Mouse (Mus musculus): ENCODE results near the gene Hecw2.

Hecw2 gene

DNA sequence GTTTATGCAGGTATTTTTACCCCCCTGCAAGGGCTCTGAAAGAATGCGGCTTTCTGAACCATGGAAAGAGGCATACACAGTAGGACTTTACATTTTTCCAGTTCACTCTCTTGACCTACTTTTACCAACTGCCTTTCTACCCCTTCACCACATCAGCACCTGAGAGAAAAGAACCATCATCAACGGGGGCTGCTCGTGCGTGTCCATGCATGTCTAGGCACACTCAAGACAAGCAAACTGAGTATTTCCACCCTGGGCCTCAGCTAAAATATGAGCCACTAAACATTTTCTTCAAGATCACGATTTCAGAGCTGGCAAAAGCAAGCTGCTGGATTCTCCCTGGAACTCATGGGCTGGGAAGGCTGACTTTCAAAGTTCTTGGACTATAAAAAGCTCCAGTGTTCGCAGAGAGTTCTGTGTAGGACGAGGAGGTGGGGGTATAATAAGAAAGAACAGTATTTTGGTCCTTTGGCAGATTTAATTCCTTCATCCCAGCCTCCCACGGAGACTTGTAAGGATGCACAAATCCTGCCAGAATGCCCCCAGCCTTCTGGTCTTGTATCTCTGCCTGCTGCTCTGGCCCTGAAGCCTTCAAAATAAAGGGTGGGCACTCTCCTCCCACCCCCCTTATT is 76.5 kb downstream of the Hecw2 start:
- WGBS: 32% methylated on average over 8 of the region's 8 CpGs

DNA sequence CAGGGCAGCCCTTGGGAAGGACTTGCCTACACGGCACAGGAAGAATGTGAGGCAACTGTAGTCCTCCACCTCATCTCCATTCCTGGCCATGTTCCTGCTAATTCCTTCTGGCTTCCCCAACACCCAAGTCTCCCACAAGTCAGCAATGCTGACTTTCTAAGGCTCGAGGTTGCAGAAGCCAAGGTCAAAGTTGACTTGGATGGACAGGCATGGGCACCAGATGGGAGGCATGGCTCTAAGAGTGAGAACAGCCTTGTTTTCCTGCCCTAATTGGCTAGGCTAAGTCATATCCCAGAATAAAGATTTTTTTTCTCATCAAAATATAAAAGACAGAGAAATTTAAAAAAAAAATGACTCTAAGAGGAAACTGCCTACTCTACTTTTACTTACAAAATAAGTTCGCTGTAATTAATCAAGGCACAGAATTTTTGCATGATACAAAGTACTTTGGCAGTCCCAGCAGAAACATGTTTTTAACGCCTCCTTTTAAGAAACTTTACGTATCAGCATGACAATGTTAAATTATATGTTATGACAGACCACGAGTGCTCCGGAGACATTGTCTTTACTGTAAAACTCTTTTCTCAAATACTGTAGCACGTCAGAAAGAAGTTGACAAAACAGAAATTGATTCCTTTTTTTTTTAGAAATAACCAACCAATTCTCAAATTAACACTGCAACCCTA is 83.9 kb downstream of the Hecw2 start:
- WGBS: 59% methylated on average over 8 of the region's 8 CpGs

DNA sequence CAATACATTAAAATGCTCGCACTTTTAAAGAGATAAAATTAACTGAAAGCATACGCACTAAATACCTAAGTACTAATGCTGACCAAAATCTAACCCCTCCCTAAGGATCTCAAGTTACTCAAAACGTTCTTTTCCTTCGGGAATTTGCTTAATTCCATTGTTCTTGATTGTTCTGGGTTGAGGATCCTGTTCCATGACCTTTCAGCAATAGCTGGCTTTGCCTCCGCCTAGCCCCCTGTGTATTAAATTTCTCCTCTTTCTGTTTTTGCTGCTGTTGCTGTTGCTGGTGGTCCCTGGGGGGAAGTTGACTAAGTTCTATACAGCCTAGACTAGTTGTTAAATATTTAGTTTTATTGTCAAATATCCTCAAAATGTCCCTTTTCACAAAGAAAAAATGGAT is 85.7 kb downstream of the Hecw2 start:
- WGBS: 63% methylated on average over 5 of the region's 5 CpGs

DNA sequence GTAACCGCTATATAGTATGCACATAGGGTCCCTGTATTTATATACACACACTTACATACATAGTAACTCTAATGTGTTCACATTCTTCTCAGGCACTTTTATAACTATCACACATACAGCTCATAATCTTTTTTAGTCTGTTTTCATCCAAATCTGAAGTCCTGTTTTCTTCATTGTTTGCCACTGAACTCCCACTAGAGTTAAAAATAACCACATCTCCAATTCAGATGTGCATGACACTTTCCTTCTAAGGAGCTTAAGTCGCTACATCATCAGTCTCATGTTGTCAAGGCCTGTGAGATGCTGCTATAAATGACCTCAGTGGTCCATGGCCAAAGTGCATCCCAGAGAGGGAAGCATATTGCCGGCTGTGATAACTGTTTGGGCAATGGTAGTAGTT is 88.2 kb downstream of the Hecw2 start:
- 44% methylated on average over 3 of the region's 3 CpGs for WGBS

DNA sequence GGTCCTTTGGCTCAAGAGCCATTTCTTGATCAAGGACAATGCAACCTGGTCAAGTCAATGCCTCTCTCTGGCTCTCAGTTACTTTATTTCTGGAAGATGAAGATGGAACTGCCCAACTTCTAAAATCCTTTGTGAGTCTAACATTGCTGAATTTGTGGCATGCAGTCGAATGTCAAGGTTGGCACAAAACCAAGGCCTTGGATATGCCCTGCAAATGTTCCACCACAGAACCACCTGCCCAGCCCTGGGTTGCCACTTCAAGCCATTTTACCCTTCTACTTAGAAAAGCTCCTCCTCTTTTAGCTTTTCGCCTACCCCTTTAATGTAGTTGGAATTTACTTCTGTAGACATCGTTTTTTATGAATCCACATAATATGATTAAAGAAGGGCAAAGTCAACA is 115.3 kb downstream of the Hecw2 start:
- WGBS: 68% methylated on average over 3 of the region's 3 CpGs

DNA sequence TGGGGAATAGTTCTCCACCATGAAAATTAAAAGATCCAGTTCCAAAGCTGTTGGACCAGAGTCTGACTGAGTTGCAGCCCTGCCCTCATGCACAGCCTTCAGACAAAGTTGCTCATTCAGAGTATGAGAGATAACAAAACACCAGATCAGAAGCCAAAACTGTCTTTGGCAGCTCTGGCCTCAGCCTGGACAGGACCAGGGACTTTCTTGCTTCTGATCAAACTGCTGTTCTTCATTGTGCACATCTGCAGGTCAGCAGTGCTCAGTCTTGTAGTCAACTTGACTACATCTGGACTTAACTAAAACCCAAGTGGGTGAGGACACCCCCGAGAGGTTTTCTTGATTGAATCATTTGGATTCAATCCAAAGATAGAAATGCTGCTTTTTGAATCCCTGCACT is 120.5 kb downstream of the Hecw2 start:
- WGBS: 21% methylated on average over 1 of the region's 1 CpGs

DNA sequence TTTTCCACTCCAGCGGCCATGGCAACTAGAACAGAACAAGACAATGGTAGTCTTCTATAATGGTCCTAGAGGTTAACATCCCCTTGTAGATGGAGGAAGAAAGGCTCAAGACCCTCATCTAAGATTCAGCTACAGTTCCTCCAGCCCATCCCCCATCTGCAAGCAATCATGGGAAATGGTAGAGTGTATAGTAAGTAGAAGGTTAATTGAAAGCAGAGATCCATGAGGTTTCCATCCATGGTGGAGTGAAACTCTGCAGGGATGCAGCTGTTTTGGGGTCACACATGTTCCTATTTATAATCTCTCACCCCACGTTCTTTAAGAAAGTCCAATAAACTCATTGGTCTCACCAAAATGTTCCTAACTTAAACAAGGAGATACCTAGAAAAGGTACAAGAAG is 124.8 kb downstream of the Hecw2 start:
- 77% methylated on average over 2 of the region's 2 CpGs for WGBS

DNA sequence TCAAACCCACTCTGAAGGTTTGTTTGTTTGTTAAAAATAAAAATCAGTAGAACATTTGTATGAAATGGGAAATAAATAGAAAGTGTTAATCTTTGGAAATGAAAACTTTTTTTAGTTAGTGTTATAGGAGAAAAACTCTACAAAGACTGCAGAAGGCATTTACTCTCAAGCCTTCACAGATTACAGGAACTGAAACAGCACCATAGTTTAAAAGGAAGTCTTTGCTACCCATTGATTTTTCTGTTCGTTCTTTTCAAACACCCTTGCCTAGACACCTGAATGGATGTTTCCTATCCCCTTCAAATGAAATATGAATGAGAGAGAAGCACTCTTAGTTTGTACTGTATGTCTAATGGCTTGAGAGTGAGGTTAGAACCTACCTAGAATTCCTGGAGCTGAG is 126.7 kb downstream of the Hecw2 start:
- WGBS: 42% methylated on average over 1 of the region's 1 CpGs

DNA sequence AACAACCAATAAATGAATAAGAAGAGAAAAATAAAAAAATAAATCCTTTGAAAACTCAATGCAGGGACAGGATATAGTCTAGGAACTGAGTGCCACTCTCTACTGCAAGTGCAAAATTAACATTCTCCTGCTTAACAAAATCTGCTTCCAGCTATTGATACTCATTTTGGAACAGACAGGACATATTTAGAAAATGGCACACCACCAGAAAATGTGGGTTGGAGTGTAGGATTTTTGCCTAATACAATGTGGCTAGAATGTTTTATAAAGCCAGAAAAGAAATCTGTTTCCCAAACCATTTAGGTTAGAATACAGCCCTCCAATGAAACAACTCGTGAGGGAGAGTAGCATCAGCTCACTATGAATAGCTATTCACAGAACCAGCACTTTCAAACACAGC is 129.5 kb downstream of the Hecw2 start:
- WGBS: 10% methylated on average over 1 of the region's 1 CpGs

DNA sequence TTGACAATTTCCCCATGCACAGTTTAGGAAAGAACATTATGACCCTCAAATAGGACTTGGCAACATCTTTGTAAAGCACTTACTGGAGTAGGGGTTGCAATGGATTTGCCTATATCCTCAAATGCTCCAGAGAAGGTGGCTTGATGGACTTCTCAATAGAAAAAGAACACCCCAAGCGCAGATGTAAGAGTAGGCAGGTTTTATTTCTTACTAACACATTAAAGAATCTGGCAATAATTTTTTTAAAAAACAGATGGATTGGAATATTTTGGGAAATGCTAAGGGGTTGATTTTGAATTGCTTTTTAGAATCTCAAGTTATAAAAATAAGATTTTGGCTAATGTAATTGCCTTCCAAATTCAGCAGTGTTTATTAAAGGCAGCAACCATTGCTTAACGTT is 133.9 kb downstream of the Hecw2 start:
- 61% methylated on average over 2 of the region's 2 CpGs for WGBS

DNA sequence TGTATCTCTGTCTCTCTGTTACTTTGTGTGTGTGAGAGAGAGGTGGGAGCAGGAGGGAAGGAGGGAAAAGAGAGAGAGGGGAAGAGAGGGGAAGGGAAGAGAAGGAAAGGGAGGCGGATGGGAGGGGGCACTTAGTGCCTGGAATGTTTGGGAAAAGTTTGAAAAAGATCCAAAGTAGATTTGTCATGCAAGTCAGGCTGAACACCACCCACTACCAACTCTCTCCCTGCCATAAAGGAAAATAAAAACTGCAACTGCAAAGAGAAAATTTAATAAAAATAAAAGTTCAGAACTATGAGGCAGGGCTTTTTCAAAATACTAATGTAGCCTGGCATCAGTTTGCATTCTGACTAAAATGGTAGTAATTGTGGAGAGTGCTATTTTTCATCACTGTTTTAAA is 135.2 kb downstream of the Hecw2 start:
- 50% methylated on average over 1 of the region's 1 CpGs for whole genome bisulfite sequencing

DNA sequence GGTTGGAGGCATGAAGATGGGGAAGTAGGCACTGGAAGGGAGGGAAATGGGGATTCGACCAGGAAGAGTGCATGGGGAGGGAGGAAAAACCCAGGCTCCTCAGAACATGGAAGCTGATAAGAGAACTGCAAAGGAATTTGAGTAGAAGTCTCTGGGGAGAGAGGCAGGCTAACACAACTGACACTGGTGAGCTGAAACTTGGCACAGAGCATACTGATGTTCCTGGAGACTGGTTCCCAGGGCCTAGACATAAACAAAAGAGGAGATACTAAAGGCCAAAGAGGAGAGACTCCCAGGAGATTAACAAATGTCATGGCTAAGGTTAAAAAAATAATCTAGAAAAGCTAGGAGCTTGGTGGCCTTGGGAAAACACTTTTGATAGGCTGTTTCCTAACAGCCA is 148.0 kb downstream of the Hecw2 start:
- WGBS: 46% methylated on average over 1 of the region's 1 CpGs

DNA sequence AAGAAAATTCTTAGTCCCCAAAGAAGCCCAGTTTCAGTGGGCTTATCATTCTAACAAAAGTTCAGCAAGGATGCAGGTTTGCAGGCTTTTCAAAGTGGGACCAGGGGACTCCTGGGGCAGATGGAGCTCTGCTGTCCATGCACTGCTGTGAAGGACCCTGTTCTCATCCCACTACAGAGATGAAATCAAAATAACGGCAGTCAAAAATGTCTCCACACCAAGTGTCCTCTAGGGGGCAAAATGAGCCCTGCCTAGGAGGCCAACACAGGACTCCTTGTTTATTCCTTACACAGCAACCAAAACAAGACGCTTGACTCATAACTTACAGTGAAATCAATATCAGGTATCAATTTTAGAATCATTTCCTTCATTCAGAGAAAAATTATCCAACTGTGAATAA is 155.9 kb downstream of the Hecw2 start:
- 20% methylated on average over 2 of the region's 2 CpGs for WGBS

DNA sequence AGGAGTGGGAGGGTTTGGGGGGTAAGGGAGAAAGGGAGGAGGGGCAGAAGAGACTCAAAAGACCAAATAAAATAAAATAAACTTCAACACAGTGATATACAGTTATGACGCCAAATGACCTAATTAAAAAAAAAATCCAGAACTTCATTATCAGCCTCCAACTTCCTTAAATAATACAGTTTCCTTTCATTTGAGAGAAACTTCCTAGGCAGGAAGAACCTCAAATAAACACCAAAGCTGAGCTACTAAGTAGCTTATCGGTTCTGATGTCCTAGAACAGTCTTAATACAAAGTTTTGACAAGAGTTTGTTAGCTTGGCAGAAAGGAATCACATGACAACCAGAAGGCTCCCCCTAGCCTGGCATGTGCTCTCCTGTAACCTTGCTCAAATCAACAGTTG is 177.3 kb downstream of the Hecw2 start:
- WGBS: 77% methylated on average over 2 of the region's 2 CpGs

DNA sequence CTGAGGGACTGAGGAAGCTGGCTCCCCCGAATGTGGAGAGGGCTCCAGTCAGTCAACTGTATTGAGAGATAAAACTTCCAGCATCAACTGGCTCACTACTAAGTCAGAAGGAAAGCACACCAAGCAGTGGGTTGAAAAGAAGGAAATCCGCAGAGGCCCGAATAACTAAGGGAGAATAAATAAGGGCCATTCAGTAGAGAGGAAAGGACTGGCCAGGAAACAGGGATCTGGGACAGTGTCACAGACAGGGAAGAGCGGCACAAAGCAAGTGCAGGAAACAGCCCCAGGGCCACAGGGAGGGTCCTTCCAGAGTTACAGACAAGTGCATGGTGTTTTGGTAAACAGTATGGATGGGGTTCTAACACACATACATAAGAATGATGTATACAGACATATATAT is 179.2 kb downstream of the Hecw2 start:
- WGBS: 47% methylated on average over 4 of the region's 4 CpGs

DNA sequence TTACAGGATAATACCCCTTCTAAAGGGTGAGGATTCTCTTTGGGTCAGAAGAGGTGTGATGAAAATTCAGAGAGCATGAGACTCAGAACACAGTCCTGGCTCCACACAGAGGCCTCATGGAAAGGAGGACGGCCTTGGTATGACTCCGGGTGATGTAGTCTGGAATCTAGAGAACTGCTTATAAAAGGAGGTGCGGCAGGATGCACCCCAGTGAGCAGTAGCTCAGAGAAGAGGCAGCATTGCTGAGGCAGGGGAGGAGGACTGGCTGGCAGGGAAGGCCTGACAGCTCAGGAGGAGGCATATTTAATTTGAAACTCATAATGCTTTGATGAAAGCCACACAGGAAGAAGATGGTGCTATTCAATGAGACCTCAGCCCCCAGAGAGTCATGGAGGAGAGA is 182.6 kb downstream of the Hecw2 start:
- WGBS: 45% methylated on average over 3 of the region's 3 CpGs

DNA sequence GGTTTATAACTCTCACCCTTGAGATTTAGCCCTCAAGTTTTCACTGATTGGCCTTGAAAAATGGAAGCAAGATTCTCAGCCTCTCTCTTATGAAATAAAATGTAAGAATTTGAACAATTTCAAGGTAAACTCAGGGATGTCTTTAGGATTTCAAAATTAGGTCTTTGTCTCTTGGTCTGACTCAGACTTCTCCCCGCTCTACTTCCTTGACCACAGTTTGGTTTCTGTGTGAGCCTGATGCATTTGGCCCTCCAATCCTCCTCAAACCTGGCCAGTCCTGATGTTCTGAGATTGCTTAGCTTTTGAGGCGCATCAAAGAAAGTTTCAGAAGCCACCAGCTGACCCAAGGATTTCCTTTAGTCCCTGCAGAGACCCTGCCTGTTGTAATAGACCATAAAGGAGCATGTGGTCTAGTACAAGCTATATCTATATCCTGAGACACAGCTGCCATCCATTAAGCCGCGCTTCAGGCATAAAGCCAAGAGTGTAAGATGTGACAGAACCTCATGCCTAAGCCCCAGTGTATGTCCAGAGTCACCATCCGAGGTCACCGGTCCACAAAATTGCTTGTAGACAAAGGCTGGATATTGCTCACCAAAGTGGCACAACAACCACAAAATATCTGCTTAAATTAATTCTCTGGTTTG is 185.4 kb downstream of the Hecw2 start:
- 88% methylated on average over 6 of the region's 6 CpGs for WGBS

DNA sequence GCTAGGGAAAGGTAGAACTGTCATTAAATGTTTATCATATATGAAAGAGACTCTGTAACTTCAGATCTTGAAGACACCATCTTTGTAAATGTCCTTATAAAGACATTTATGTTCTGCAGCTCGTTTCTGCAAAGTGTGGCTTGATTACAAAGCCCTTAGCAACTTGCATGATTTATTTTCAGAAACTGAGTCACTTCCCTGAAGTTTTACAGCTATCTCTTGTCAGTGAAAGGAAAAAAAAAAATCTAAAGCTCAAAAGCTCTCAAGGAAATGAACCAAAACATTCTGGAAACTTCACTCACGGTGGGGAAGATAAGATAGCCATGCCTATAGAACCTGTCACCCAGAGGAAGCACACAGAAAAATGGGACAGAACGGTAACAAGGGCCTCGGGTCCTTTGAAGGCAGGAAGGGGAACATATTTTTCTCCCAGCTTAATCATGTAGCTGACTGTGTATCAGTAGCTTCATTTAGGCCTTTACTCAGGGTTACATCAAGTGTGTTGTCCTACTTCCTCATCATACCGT is 189.0 kb downstream of the Hecw2 start:
- 36% methylated on average over 5 of the region's 5 CpGs for WGBS

DNA sequence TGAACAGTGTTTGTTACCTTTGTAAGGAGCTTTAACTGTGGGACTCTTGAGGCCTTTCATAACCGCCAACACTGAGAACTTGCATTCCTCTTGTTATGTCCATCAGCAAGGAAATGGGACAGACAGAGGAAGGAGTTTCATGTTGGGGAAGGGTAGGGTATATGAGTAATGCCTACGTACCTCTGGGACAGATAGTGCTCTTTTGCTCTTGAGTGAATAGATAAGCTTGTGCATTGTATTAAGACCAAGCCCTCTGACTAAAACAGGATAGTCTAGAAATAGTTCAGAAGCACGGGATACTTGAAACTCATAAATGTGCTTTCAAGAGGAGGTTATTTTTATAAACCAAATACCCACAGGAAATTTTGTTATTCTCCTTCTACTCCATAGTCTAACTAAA is 191.7 kb downstream of the Hecw2 start:
- 64% methylated on average over 3 of the region's 3 CpGs for WGBS

DNA sequence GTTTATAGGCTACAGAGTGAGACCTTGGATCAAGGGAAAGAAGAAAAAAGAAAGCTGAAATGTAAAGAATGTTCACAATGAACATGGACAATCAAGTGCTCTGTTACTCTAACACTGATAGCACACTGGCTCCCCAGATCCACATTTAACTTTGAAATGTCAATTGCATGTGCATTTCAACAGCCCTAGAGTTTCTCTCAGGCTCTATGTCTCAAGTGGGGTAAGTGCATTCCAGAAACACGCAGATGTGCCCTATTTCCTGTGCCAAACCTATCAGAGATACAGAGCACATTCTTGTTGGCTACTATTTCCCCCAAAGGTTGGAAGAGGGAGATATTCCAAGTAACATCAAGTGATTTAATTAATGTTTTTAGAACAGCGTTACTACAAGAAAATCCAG is 192.9 kb downstream of the Hecw2 start:
- 58% methylated on average over 2 of the region's 2 CpGs for WGBS

DNA sequence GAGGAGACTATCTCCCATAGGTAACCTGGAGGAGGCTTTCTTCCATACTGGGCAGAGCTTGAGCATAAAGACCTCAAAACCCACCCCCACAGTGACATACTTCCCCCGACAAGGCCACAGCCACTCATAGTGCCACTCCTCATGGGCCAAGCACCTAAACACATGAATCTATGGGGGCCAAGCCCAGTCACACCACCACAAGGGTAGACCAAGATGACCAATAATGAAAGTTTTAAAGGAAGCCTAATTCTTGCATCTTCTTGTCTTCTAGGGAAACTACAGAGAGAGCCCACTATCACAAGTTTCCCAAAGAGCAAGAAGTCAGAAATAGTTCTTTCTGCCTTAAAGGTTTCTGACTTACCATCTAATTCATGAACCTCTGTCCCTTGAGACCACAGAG is 197.7 kb downstream of the Hecw2 start:
- WGBS: 88% methylated on average over 1 of the region's 1 CpGs

DNA sequence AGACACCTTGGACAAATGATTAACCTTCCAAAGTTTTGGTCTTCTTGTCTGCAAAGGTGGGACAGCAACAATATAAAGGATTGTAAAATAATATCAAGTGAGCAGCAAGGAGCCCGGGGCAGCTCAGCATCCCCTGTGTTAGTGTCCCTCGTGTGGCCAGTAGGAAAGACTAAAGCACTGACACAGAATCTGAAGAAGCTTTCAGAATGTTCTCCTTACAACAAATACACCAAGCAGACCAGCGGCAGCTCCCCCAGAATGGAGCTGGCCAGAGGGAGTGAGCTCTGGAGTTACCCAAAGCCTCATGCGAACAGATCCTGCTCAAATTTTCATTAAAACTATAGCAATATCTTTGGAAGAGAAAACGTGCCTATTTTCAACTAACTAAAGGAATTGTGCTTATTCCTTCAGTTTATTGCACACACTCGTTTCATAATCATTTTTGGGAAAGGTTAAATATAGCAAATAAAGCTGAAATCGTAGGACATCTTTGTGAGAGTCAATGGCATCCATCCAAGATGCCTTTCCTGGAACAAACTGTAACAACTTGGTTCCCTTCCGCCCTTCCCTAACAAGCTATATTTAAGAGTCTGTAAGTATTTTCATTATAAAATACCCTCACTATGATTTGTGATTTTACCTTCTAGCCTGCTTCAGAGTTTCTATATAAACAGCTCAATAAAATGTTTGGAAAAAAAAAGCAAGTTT is 208.6 kb downstream of the Hecw2 start:
- 32% methylated on average over 8 of the region's 8 CpGs for WGBS

DNA sequence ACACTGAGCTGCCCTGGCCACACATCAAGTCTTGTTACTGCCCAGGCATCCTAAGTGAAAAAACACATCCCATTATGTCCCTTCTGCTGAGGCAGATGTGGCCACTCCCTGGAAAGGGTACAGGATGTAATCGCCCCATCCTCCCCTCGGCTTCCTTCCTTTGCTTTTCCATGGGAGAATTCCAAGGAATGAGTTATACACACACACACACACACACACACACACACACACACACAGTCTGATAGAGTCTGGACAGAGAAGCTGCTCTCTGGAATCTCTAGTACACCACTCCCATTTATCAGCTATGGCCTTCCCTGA is 216.5 kb downstream of the Hecw2 start:
- WGBS: 63% methylated on average over 2 of the region's 2 CpGs

Measured in cerebral cortex, adult 2 months (tissue).